Mouse (Mus musculus): ENCODE data around the gene Sart1. TPM values are rescaled to one million over a fixed set of nuclear protein-coding genes. Genes with fewer than 3 reads are reported as not detected.
"Not testable (repeated sequence)": the region's sequence is repeated elsewhere in the genome, so short reads cannot be mapped to it uniquely, and the experiment has no call there.

Sart1 gene
- polyA plus RNA-seq, 1 experiment: 70.5 TPM

DNA sequence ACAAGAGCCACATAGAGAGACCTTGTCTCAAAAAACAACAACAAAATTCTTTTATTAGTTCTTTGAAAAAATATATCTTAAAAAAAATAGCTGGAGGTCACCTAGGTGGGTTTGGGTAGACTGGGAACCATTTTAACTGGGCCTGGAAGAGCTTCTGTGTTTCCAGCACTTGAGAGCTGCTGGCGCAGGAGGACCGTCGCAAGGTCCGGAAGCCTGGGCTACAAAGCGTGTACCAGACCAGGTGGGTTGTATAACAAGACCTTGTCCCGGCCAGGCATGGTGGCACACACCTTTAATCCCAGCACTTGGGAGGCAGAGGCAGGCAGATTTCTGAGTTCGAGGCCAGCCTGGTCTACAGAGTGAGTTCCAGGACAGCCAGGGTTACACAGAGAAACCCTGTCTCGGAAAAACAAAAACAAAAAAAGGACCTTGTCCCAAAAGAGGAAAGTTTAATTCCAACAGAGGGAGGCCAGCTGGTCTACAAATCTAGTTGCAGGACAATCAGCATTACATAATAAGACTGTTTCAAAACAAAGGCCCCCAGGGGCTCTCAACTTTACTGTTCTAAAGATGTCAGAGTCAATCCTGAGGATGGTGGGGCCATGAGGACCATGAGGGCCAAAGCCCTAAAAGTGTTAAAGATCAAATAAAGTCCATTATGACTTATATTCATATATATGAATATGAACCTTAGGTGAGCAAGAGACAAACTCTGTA lies 30.4 kb upstream of the Sart1 start:
- no peak for DNase-seq (ENCODE audit: extremely low spot score in 1 of 2, low spot score in 1 of 2)

DNA sequence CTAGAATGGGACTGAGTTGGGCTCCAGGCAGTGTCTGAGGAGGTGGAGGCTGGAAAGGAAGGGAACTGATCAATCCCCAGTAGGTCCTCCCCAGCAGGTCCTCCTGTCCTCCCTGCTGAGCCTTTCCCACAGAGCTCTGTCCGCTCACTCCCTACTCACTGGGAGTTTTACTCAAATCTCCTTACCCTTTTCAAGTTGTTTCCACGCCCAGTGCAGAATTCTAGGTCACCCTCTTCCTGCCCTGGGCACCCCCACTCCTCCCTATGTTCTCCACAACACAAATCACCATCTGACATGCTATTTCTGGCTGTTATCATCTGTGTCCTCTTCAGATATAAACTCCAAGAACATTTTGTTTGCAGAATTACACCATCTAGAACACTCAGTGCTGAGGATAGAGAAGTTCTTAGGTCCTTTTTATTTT lies 26.0 kb upstream of the Sart1 start:
- DNase-seq (ENCODE audit: extremely low spot score in 1 of 2, low spot score in 1 of 2): no peak

DNA sequence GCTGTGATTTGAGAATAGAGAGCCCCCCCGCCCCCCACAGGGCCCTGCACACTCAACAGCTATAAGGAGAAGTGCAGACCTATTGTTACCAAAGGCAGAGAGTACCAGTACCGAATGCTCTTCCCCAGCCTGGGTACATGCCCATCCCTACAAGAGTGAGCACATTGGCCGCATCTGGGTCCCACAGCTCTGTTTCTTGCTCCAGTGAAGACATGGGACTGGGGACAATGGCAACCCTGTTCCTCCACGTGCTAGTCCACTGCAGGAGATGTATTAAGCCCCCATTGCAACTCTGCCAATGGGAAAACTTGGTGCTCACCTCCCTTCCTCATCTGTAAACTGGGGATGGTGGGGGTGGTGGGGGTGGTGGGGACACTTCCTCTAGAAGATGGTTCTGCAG lies 25.3 kb upstream of the Sart1 start:
- no peak for DNase-seq (ENCODE audit: extremely low spot score in 1 of 2, low spot score in 1 of 2)

DNA sequence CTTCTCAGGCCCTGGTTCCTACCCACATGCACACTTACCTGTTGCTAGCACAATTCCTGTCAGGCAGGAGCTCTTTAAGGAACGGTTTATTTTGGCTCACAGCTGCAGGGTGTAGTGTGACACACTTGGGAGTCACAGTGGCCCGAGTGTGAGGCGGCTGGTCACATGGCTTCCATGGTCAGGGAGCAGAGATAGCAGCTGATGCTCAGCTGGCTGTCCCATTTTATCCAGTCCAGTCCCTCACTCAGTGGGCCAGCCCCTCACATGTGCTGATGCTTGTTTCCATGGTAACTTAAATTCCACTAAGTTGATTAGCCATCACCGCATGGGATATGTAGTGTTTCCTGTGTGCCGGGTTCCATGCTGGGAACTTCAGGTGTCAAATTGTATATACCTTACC lies 23.5 kb upstream of the Sart1 start:
- no peak for DNase-seq (ENCODE audit: extremely low spot score in 1 of 2, low spot score in 1 of 2)

DNA sequence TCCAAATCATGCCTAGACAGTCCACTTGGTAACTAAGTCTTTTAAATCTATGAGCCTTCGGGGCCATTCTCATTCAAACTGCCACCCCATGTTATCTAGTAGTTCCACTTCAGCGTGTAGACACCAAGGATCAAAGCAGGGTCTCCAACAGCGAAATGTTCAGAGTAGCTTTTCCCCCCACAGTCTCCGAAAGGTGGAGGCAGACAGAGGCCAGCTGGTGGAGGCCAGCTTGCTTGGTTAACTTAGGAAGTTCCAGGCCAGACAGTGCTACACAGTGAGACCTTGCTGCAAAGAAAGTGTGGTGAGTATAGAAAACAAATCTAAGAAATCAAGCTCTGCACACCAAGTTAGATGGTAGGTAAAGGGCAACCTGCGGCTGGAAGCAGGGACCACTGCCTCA lies 22.1 kb upstream of the Sart1 start:
- DNase-seq (ENCODE audit: extremely low spot score in 1 of 2, low spot score in 1 of 2): no peak

DNA sequence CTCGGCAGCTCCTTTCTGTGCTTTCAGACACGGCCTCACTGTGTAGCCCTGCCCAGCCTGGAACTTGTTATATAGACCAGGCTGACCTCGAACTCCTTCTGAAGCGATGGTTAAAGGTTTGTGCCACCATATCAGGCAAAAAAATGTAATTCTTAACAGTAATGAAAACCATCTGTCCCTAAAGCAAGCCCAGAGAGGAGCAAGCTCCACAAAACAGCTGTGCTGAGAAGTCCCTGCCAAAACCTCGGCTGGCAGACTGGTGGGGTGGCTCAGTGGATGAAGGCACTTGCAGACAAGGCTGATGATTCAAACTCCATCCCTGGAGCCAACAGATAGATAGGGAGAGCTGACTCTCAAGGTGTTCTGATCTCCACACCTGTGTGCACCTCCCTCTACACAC lies 20.6 kb upstream of the Sart1 start:
- no peak for DNase-seq (ENCODE audit: extremely low spot score in 1 of 2, low spot score in 1 of 2)

DNA sequence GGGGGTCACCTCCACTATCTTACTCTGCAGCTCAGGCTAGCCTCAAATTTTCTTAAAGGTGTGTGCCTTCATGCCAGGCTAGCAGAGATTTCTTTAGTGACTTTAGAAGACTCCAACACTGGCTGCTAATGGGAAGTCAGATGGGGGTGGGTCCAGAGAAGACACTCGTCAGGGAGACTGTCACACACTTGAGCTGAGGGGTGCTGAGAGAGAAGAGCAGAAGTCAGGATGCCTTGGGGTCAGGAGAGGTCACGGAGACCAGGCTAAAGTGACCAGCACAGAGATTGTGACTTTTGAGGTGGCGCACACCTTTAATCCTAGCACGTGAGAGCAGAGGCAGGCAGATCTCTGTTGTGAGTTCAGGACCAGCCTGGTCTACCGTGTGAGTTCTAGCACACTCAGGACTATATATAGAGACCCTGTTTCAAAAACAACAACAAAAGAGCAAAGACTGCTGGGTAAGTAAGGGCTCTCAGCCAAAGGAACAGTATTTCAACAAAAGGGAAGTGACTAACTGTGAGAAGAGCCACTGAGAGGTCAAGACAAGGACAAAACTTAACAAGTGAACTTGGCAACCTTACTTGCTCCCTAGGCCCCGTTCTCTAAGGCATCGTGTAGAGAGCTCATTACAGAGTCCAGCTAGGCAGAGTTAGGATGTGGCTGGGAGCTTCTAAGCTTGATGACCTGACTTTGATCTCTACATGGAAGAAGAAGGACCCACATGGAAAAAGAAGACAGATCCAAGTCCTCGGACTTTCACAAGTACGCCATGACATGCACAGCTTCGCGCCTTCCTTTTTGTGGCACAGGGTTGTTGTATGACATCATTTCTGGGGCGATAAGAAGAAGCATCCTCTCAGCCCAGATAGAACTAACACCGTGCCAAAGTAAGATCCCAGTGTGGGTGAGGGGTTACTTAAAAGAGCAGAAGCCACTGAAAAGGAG lies 19.8 kb upstream of the Sart1 start:
- DNase-seq (ENCODE audit: extremely low spot score in 1 of 2, low spot score in 1 of 2): no peak

DNA sequence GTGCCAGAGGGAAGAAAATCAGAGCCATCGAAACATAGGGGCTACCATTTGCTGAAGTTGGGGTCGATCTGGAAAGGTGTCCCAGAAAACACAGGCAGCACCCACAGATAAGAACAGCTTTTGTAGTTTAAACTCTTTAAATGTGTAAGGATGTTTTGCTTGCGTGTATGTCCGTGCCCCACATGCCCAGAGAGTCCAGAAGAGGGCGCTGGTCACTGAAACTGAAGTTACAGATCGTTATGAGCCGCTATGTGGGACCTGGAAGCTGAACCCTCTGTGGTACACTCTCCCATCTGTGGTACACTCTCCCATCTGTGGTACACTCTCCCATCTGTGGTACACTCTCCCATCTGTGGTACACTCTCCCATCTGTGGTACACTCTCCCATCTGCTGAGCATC lies 18.6 kb upstream of the Sart1 start:
- DNase-seq (ENCODE audit: extremely low spot score in 1 of 2, low spot score in 1 of 2): peak in 1 of 2 experiments; percentile 66

DNA sequence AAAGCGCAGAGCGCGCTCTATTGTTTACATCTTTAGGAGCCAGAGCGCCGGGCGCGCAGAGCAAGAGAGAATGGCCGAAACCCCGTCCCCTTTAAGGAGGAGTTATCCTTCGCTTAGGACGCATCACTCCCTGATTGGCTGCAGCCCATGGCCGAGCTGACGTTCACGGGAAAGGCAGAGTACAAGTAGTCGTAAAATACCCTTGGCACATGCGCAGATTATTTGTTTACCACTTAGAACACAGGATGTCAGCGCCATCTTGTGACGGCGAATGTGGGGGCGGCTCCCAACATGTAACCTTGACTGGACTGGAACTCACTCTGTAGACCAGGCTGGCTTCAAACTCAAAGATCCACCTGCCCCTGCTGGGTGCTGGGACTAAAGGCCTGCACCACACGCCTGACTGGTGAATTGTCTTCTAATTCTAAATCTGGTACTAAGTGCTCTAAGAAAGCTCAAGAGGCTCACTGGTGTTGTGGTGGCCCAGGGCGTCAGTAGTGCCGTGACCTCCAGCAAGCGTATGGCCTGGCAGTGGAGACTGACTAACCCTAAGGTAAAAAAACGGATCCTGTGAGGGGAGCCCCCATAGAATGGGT lies 18.1 kb upstream of the Sart1 start:
- peak; percentile 48 to 57 for DNase-seq (ENCODE audit: extremely low spot score in 1 of 2, low spot score in 1 of 2)

DNA sequence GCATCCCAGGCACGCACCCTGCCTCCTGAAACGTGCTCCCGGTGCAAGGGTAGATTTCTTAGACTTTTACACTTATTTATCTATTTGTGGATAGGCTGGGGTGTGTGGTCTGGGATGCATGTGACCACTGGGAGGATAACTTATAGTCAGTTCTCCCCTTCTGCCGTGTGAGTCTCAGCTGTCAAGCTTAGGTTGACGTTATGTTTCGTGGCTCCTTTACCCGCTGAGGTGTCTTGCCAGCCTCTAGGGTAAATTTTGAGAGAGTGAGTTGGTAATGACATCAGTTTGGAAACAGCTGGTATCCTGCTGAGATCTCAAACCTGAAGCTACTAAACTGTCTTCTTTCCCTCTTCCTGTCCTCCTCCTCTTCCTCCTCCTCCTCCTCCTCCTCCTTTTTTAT lies 17.4 kb upstream of the Sart1 start:
- DNase-seq (ENCODE audit: extremely low spot score in 1 of 2, low spot score in 1 of 2): no peak

DNA sequence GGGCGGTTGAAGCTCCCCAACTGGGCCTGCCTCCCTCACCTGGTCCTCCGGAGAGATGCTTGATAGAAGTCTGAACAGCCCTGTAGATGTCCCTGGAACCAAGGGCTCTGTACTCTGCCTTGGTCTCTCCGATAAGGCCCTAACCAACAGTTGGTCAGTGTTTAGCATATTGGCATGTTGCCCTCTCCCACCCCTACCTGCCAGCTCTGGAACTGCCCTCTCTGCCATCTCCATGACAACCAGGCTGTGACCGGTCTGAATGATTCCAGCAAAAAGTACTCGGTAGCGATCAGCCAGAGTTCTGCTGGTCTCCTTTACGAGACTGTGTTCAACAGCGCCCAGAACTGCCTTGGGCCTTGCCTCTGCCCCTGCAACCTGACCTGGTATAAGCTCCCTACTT lies 13.8 kb upstream of the Sart1 start, which contains the start of gene Tsga10ip:
Gene Tsga10ip (minus strand): TSS at position 234 of the 400 bp plus-strand sequence.
- no peak for DNase-seq (ENCODE audit: extremely low spot score in 1 of 2, low spot score in 1 of 2)

DNA sequence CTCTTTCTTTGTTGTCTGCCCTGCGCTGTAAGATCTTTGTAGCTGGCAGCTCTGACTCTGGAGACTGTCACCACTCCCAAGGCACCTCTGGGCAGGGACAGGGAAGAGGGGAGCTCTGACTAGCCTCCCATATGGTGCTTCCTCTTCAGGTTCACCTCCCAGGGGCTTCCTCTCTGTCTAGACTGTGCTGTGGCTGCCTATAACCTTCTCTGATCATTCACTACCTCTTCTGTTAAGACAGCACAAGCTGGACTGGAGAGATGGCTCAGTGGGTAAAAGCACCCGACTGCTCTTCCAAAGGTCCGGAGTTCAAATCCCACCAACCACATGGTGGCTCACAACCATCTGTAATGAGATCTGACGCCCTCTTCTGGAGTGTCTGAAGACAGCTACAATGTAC lies 12.6 kb upstream of the Sart1 start:
- not testable (repeated sequence) for DNase-seq (ENCODE audit: extremely low spot score in 1 of 2, low spot score in 1 of 2)

DNA sequence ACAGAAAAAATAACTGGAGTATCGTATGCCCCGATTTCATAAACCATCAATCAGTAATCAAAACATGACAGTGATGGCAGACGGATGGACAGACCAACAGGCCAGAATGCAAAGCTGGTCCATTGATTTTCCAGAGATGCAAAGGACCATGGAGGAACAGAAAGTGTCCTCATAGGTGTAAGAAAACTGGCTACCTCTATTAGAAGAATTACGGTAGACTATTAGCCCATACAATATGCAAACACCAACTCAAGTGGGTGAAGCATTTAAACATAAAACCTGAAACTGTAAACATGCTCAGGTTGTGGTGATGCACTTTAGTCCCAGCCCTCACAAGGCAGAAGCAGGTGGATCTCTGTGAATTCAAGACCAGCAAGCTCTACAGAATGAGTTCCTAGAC lies 6.9 kb upstream of the Sart1 start:
- DNase-seq (ENCODE audit: extremely low spot score in 1 of 2, low spot score in 1 of 2): no peak

DNA sequence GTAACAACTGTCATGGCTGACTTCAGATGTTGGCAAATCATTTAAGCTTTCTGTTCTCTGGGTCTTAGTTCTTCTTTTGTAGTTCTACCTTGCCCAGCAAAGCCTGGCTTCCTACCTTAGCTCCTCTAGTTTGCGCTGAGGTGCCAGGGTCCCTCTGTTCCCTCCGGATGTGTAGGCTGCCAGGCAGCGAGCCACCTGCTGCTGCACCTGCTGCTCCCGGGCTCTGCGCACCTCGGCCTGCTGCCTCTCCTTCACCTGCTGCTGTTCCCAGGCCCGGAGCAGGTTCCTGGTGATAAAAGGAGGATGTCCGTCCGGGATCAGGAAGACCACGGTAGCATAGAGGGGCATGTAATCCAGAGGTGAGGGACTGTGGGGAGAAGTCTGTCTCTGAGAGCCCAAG lies 5.7 kb upstream of the Sart1 start:
- DNase-seq (ENCODE audit: extremely low spot score in 1 of 2, low spot score in 1 of 2): no peak

DNA sequence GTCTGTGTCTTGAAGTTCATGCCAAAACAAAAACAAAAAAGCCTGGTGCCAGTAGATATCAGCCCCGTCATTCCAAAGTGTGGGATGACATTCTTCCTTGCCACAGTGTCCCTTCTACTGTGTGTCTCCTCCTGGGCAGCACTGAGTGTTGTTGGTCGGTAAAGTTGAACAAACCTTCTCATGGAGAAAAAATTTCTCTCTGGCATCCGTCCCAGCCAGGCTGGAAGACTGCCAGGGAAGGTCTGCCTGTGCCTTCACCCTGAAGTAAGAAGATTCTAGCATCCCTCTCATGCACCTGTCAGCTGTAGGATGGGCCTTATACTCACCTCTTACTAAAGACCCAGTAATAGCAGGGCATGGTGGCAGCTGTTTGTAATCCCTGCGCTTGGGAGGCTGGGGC lies 4.4 kb upstream of the Sart1 start:
- no peak for DNase-seq (ENCODE audit: extremely low spot score in 1 of 2, low spot score in 1 of 2)

DNA sequence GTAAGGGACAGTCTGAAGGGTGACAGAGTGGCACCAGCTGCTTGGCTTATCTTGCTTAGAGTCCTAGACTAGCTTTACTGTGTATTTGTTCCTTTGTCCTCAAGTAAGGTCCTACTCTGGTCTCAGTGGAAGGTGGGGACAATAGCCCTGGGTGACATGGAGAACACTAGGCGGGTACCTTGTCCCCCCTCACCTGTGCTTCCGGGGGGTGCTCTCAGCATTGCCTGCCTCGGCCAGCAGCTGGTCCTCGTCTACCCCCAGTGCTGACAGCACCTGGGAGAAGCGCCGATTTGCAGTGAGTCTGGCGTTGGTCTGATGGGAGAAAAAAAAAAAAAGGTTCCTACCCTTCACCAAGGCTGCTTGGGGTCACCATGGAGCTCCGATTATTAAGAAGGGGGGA lies 1.9 kb upstream of the Sart1 start:
- DNase-seq (ENCODE audit: extremely low spot score in 1 of 2, low spot score in 1 of 2): no peak

DNA sequence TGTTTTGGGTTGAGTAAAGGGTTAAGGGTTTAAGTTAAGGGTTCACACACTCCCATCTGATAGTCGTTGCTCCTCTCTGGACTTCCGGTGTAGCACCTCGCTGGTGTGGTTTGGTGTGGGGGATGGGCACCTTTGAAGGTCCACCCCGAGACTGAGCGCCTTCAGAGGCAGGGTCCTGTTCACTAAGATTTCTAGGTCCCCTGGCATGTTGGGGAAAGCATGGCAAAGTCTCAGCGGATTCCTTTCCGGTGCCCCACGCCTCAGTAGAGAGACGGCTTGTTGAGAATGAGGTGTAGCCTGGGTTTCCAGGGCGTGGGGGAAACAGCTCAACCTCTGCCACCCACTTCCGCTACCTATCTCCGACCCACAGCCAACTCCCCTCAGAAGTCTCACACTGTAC lies 1.1 kb upstream of the Sart1 start:
- DNase-seq (ENCODE audit: extremely low spot score in 1 of 2, low spot score in 1 of 2): no peak

DNA sequence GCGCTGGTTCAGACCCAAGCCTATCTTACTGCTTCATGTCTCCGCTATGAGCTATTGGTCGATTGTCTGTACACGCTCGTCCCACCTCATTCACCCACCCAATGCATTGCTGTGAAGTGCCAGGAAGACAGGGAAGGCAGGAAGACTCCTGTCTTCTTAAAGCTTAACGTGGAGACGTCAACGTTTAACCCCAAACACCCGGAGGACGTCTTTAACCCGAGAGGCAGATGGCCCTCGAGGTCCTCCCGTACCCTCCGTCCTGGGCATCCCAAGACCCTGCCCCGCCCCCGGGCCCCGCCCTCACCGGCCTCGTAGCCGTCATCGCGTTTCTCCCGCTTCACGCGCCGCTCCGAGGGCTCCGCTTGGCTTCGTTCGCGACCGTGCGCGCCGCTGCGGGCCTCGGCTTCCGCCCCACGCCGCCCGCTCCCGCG lies 477 bp downstream of the Sart1 start:
- no peak for DNase-seq (ENCODE audit: extremely low spot score in 1 of 2, low spot score in 1 of 2)

DNA sequence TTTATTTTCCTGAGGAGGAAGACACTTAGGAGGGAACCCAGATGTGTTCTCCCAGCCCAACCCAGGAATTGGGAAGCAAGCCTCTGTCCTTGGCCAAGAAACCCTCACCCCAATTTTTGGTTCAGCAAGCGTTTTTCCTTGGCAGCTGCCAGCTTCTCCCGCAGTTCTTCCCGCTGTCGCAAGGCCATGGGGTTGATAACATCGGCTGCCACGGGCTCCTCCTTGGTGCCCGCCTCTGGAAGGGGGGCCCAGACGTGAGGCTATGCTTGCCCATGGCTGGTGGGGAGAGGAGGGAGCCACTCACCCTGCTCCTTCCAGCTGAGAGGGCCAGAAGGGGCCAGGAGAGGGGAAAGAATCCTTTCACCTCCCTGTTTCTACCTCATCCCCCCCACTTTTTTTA lies 3.8 kb downstream of the Sart1 start:
- DNase-seq (ENCODE audit: extremely low spot score in 1 of 2, low spot score in 1 of 2): no peak

DNA sequence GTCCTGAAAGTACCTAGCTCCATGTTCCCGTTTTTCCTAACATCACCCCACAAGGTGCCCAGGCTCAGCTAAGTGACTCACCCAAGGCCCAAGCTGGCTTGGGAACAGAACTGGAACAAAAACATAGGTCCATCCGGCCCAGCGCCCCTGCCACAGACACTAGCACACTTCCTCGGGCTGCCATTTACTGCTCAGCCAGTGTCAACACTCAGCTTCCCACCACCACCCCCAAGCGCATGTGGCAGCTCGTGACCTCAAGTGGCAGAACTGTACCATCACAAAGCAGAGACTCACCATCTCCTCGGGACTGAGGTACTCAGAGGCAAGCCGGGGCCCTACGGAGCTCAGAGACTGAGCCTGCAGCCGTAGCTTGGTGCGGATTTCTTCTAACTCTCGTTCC lies 5.2 kb downstream of the Sart1 start:
- no peak for DNase-seq (ENCODE audit: extremely low spot score in 1 of 2, low spot score in 1 of 2)

DNA sequence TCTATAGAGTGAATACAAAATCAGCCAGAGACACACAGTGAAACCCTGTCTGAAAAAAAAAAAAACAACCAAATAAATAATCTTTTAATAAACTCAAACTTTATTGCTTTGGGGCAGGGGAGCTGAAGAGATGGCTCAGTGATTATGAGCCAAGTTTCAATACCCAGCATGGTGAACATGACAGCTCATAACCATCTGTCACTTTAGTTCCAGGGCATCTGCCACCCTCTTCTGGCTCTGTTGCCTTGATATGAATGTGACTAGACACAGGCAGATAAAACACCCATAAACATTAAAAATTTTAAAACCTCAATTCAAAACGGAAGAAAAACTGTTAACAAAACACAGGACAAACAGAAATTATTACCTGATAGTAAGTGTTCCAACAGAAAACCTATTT lies 11.1 kb downstream of the Sart1 start:
- DNase-seq (ENCODE audit: extremely low spot score in 1 of 2, low spot score in 1 of 2): no peak
